Mouse (Mus musculus) liver, embryonic 11.5 days (tissue): ENCODE measurements around the gene Cntnap1. TPM values are rescaled to one million over a fixed set of nuclear protein-coding genes. Genes with fewer than 3 reads are reported as not detected.

ENCODE experiments used
- ATAC-seq: fragments of 200-750 bp; cut with Nextera tagmentation; replicated peaks from 2 replicates; pipeline ENCODE4 v1.8.0; 2017; ENCODE audit warnings: moderate number of reproducible peaks, mild to moderate bottlenecking, moderate TSS enrichment, moderate library complexity; ENCODE audit not compliant: low FRiP score
- DNase-seq: peaks from one replicate; pipeline ENCODE4 v3.0.0-alpha.2; 2017; ENCODE audit warnings: low spot score
- H3K27ac ChIP-seq: fragments of 300-500 bp; sonication (generic); 2 replicates; pipeline ENCODE4 v1.5.1; 2014; ENCODE audit warnings: mild to moderate bottlenecking, low read depth, low read length, control low read depth
- H3K27me3 ChIP-seq: fragments of 300-500 bp; sonication (generic); replicated peaks from 2 replicates; pipeline ENCODE4 v1.6.1; 2014; ENCODE audit warnings: low read length, mixed read lengths; ENCODE audit not compliant: control insufficient read depth, insufficient read depth
- H3K36me3 ChIP-seq: fragments of 300-500 bp; sonication (generic); 2 replicates; pipeline ENCODE4 v1.6.1; 2014; ENCODE audit warnings: mild to moderate bottlenecking, low read length, moderate library complexity, mixed read lengths; ENCODE audit not compliant: control insufficient read depth, insufficient read depth
- H3K4me1 ChIP-seq: fragments of 300-500 bp; sonication (generic); replicated peaks from 2 replicates; pipeline ENCODE4 v1.6.1; 2014; ENCODE audit warnings: low read length, mixed read lengths; ENCODE audit not compliant: control insufficient read depth, insufficient read depth
- H3K4me2 ChIP-seq: fragments of 300-500 bp; sonication (generic); 2 replicates; pipeline ENCODE4 v1.6.1; 2014; ENCODE audit warnings: mild to moderate bottlenecking, control low read depth, moderate library complexity
- H3K4me3 ChIP-seq: fragments of 300-500 bp; sonication (generic); 2 replicates; pipeline ENCODE4 v1.5.1; 2014; ENCODE audit warnings: low read depth, low read length, control low read depth
- H3K9ac ChIP-seq: fragments of 300-500 bp; sonication (generic); 2 replicates; pipeline ENCODE4 v1.6.1; 2014; ENCODE audit warnings: low read depth, low read length, control low read depth
- H3K9me3 ChIP-seq: fragments of 300-500 bp; sonication (generic); 2 replicates; pipeline ENCODE4 v1.6.1; 2016; ENCODE audit warnings: low read length, inconsistent platforms, mixed read lengths; ENCODE audit not compliant: control insufficient read depth
- WGBS: fragments of 180-500 bp; shearing (Covaris S2); extraction: QIAGEN DNeasy Blood & Tissue Kit; methylation state at CpG from one replicate; pipeline ENCODE4 v1.1.7; 2014; 5-methylcytosine and 5-hydroxymethylcytosine counted together
- microRNA-seq: library from miRNA; unstranded; fragments of <30 nt; microRNA quantifications from one replicate; pipeline ENCODE4, GENCODE M21; 2017; ENCODE audit warnings: borderline number of aligned reads
- polyA plus RNA-seq: library from polyadenylated mRNA; unstranded; fragments of >200 nt; fragmentation: Nextera tagmentation; extraction: Ambion mirVana; gene quantifications from 2 replicates; pipeline ENCODE4 v1.2.1, GENCODE M21; 2014

Cntnap1 gene
- polyA plus RNA-seq, 1 experiment from 2014 or later, result 0.40 TPM

- Histone ChIP-seq H3K9me3 (no peaks in the 10 kb centered on the region), H3K4me1 (peaks cover 23% of the 10 kb centered on the region), H3K9ac (no peak overlapping the region), H3K4me3 (no peak overlapping the region), H3K27ac (peak overlapping the region; percentile 78), H3K36me3 (no peaks in the 10 kb centered on the region), H3K27me3 (peaks cover 30% of the 10 kb centered on the region), H3K4me2 (peak overlapping the region; percentile 18)
- DNase-seq (peak; percentile 39), ATAC-seq (peak; percentile 62)
- 28% methylated on average over 6 of the region's 6 CpGs for WGBS
Measured at GRCm38 (mm10) chr11:101232010-101232839, 61.9 kb downstream of the Cntnap1 start.

- no peak overlapping the region for H3K4me2 ChIP-seq
- 58% methylated on average over 1 of the region's 1 CpGs for WGBS
- H3K4me3 ChIP-seq, result no peak overlapping the region
- H3K27ac ChIP-seq, result no peak overlapping the region
- H3K4me1 ChIP-seq, result peaks cover 23% of the 10 kb centered on the region
- DNase-seq (no peak), ATAC-seq (no peak)
- no peak overlapping the region for H3K9ac ChIP-seq
- H3K27me3 ChIP-seq, result peaks cover 26% of the 10 kb centered on the region
- H3K36me3 ChIP-seq, result no peaks in the 10 kb centered on the region
- no peaks in the 10 kb centered on the region for H3K9me3 ChIP-seq
Measured at GRCm38 (mm10) chr11:101233240-101233639, 62.9 kb downstream of the Cntnap1 start.

GRCm38 (mm10) chr11:101234124-101234523 lies 63.8 kb downstream of the Cntnap1 start:
- Histone ChIP-seq H3K9me3 (no peaks in the 10 kb centered on the region), H3K27me3 (peaks cover 24% of the 10 kb centered on the region), H3K4me2 (no peak overlapping the region), H3K4me3 (no peak overlapping the region), H3K27ac (no peak overlapping the region), H3K9ac (no peak overlapping the region), H3K4me1 (peaks cover 23% of the 10 kb centered on the region), H3K36me3 (no peaks in the 10 kb centered on the region)
- ATAC-seq, result no peak
- DNase-seq, result no peak

GRCm38 (mm10) chr11:101235429-101235828 lies 65.1 kb downstream of the Cntnap1 start:
- no peak for DNase-seq
- Histone ChIP-seq H3K4me1 (peaks cover 16% of the 10 kb centered on the region), H3K4me2 (no peak overlapping the region), H3K36me3 (no peaks in the 10 kb centered on the region), H3K9ac (no peak overlapping the region), H3K27ac (no peak overlapping the region), H3K9me3 (no peaks in the 10 kb centered on the region), H3K4me3 (no peak overlapping the region), H3K27me3 (peaks cover 17% of the 10 kb centered on the region)
- ATAC-seq, result no peak

GRCm38 (mm10) chr11:101236782-101237181 lies 66.5 kb downstream of the Cntnap1 start:
- 92% methylated on average over 5 of the region's 5 CpGs for WGBS
- H3K9me3 ChIP-seq, result no peaks in the 10 kb centered on the region
- H3K36me3 ChIP-seq, result no peaks in the 10 kb centered on the region
- H3K4me1 ChIP-seq, result peaks cover 7% of the 10 kb centered on the region
- H3K27me3 ChIP-seq, result peaks cover 7% of the 10 kb centered on the region; the same call in 1 of the 2 replicates
- no peak overlapping the region for H3K9ac ChIP-seq
- no peak overlapping the region for H3K4me2 ChIP-seq
- H3K4me3 ChIP-seq, result no peak overlapping the region
- DNase-seq (no peak), ATAC-seq (no peak)
- no peak overlapping the region for H3K27ac ChIP-seq

- H3K9ac ChIP-seq, result no peak overlapping the region
- WGBS, result 58% methylated on average over 5 of the region's 5 CpGs
- no peaks in the 10 kb centered on the region for H3K4me1 ChIP-seq
- DNase-seq (no peak), ATAC-seq (no peak)
- no peaks in the 10 kb centered on the region for H3K36me3 ChIP-seq
- no peaks in the 10 kb centered on the region for H3K9me3 ChIP-seq
- H3K27me3 ChIP-seq, result peaks cover 5% of the 10 kb centered on the region
- no peak overlapping the region for H3K4me3 ChIP-seq
- no peak overlapping the region for H3K27ac ChIP-seq
- no peak overlapping the region for H3K4me2 ChIP-seq
Measured at GRCm38 (mm10) chr11:101238071-101238647, 67.8 kb downstream of the Cntnap1 start.

Small RNA genes within 50 kb of the gene (microRNA-seq; reads per million reads assigned to microRNA genes)
- not detected for gene Gm27626

Other genes with a start within 250 kb of the Cntnap1 start
- 52.9 and 57.3 TPM in 2 replicates for gene Stat3, start 231.0 kb upstream of the Cntnap1 start, polyA plus RNA-seq
- gene Cavin1, start 199.6 kb upstream of the Cntnap1 start, polyA plus RNA-seq, result 22.6 and 23.3 TPM in 2 replicates
- gene Atp6v0a1, start 161.1 kb upstream of the Cntnap1 start, polyA plus RNA-seq, result 55.4 and 60.0 TPM in 2 replicates
- 7.7 and 8.0 TPM in 2 replicates for gene Naglu, start 100.5 kb upstream of the Cntnap1 start, polyA plus RNA-seq
- gene Hsd17b1, start 92.1 kb upstream of the Cntnap1 start, polyA plus RNA-seq, result 0.12 and 0.27 TPM in 2 replicates
- 43.3 and 45.8 TPM in 2 replicates for gene Coasy, start 88.0 kb upstream of the Cntnap1 start, polyA plus RNA-seq
- gene Mlx, start 83.2 kb upstream of the Cntnap1 start, polyA plus RNA-seq, result 45.3 and 45.6 TPM in 2 replicates
- 40.7 and 42.8 TPM in 2 replicates for gene Psmc3ip, start 75.1 kb upstream of the Cntnap1 start, polyA plus RNA-seq
- 11.5 and 12.2 TPM in 2 replicates for gene Retreg3, start 50.6 kb upstream of the Cntnap1 start, polyA plus RNA-seq
- gene Tubg1, start 50.6 kb upstream of the Cntnap1 start, polyA plus RNA-seq, result 82.3 and 85.3 TPM in 2 replicates
- gene Tubg2, start 14.6 kb upstream of the Cntnap1 start, polyA plus RNA-seq, result 1.3 and 1.8 TPM in 2 replicates
- gene Plekhh3, start 828 bp downstream of the Cntnap1 start, polyA plus RNA-seq, result 3.4 and 3.8 TPM in 2 replicates
- gene Ccr10, start 4.9 kb downstream of the Cntnap1 start, polyA plus RNA-seq, result 0.10 TPM in 1 of 2 replicates, not detected in the other
- gene Ezh1, start 55.9 kb downstream of the Cntnap1 start, polyA plus RNA-seq, result 11.8 and 12.4 TPM in 2 replicates
- 62.4 and 64.2 TPM in 2 replicates for gene Ramp2, start 75.5 kb downstream of the Cntnap1 start, polyA plus RNA-seq
- gene Vps25, start 83.2 kb downstream of the Cntnap1 start, polyA plus RNA-seq, result 158 and 163 TPM in 2 replicates
- gene Wnk4, start 90.0 kb downstream of the Cntnap1 start, polyA plus RNA-seq, result 18.5 and 19.7 TPM in 2 replicates
- gene Cntd1, start 108.5 kb downstream of the Cntnap1 start, polyA plus RNA-seq, result 1.2 and 1.4 TPM in 2 replicates
- 190 and 197 TPM in 2 replicates for gene Coa3, start 108.6 kb downstream of the Cntnap1 start, polyA plus RNA-seq
- gene Becn1, start 131.8 kb downstream of the Cntnap1 start, polyA plus RNA-seq, result 134 and 148 TPM in 2 replicates
- gene Psme3, start 145.7 kb downstream of the Cntnap1 start, polyA plus RNA-seq, result 201 and 221 TPM in 2 replicates
- 2.9 and 3.2 TPM in 2 replicates for gene Aoc2, start 154.5 kb downstream of the Cntnap1 start, polyA plus RNA-seq
- 0.08 TPM in 1 of 2 replicates, not detected in the other for gene Aoc3, start 160.1 kb downstream of the Cntnap1 start, polyA plus RNA-seq
- gene G6pc, start 197.0 kb downstream of the Cntnap1 start, polyA plus RNA-seq, result not detected in 2 replicates
- gene Aarsd1, start 247.1 kb downstream of the Cntnap1 start, polyA plus RNA-seq, result 92.3 and 94.0 TPM in 2 replicates